Mouse (Mus musculus): ENCODE data around the gene Commd9.

Gene Commd9

GRCm38 (mm10) chr2:101885768-101886438 lies at the start of gene Commd9:
TSS of gene Commd9 (plus strand) at chr2:101886247.
- in situ Hi-C loops (cut with MboI; ENCODE audit: unreplicated experiment in 2 of 2) = loop anchor here in 1 of 2 experiments (25.0 kb wide), 1 partner anchor 1651 kb away; no protein-coding TSS in a partner anchor

GRCm38 (mm10) chr2:101842756-101843155 lies 43.3 kb upstream of the Commd9 start:
- in situ Hi-C loops (cut with MboI; ENCODE audit: unreplicated experiment in 2 of 2) = loop anchor here in 1 of 2 experiments (25.0 kb wide), 1 partner anchor 380 kb away; no protein-coding TSS in a partner anchor

- in situ Hi-C loops (cut with MboI; ENCODE audit: unreplicated experiment in 2 of 2) = loop anchor here in 1 of 2 experiments (25.0 kb wide), 1 partner anchor 392 kb away; no protein-coding TSS in a partner anchor
Measured at GRCm38 (mm10) chr2:101854792-101855191, 31.3 kb upstream of the Commd9 start.

- in situ Hi-C loops (cut with MboI; ENCODE audit: unreplicated experiment in 2 of 2) = loop anchor here in 1 of 2 experiments (25.0 kb wide), 1 partner anchor 394 kb away; no protein-coding TSS in a partner anchor
Measured at GRCm38 (mm10) chr2:101856174-101856573, 29.9 kb upstream of the Commd9 start.

- in situ Hi-C loops (cut with MboI; ENCODE audit: unreplicated experiment in 2 of 2) = loop anchor here in 1 of 2 experiments (25.0 kb wide), 1 partner anchor 399 kb away; no protein-coding TSS in a partner anchor
Measured at GRCm38 (mm10) chr2:101860920-101861485, 25.0 kb upstream of the Commd9 start.

- in situ Hi-C loops (cut with MboI; ENCODE audit: unreplicated experiment in 2 of 2) = loop anchor here in 1 of 2 experiments (25.0 kb wide), 1 partner anchor 400 kb away; no protein-coding TSS in a partner anchor
Measured at GRCm38 (mm10) chr2:101862219-101863123, 23.6 kb upstream of the Commd9 start.

- in situ Hi-C loops (cut with MboI; ENCODE audit: unreplicated experiment in 2 of 2) = loop anchor here in 1 of 2 experiments (25.0 kb wide), 1 partner anchor 406 kb away; no protein-coding TSS in a partner anchor
Measured at GRCm38 (mm10) chr2:101868683-101869082, 17.4 kb upstream of the Commd9 start.

GRCm38 (mm10) chr2:101871179-101871578 lies 14.9 kb upstream of the Commd9 start:
- in situ Hi-C loops (cut with MboI; ENCODE audit: unreplicated experiment in 2 of 2) = loop anchor here (10.0 to 25.0 kb wide), 3 partner anchors 176 to 409 kb away; no protein-coding TSS in a partner anchor

GRCm38 (mm10) chr2:101881471-101882162 lies 4.4 kb upstream of the Commd9 start:
- in situ Hi-C loops (cut with MboI; ENCODE audit: unreplicated experiment in 2 of 2) = loop anchor here in 1 of 2 experiments (25.0 kb wide), 1 partner anchor 1656 kb away; no protein-coding TSS in a partner anchor

- in situ Hi-C loops (cut with MboI; ENCODE audit: unreplicated experiment in 2 of 2) = loop anchor here in 1 of 2 experiments (25.0 kb wide), 1 partner anchor 1654 kb away; no protein-coding TSS in a partner anchor
Measured at GRCm38 (mm10) chr2:101882998-101883397, 3.0 kb upstream of the Commd9 start, which contains the start of gene Prr5l. TSS of gene Prr5l (minus strand) at chr2:101883027.

- in situ Hi-C loops (cut with MboI; ENCODE audit: unreplicated experiment in 2 of 2) = loop anchor here in 1 of 2 experiments (25.0 kb wide), 1 partner anchor 1653 kb away; no protein-coding TSS in a partner anchor
Measured at GRCm38 (mm10) chr2:101884286-101884685, 1.8 kb upstream of the Commd9 start.

- in situ Hi-C loops (cut with MboI; ENCODE audit: unreplicated experiment in 2 of 2) = loop anchor here in 1 of 2 experiments (25.0 kb wide), 1 partner anchor 1648 kb away; no protein-coding TSS in a partner anchor
Measured at GRCm38 (mm10) chr2:101888886-101889285, 2.8 kb downstream of the Commd9 start.

GRCm38 (mm10) chr2:101891143-101891542 lies 5.1 kb downstream of the Commd9 start:
- in situ Hi-C loops (cut with MboI; ENCODE audit: unreplicated experiment in 2 of 2) = loop anchor here in 1 of 2 experiments (25.0 kb wide), 1 partner anchor 1646 kb away; no protein-coding TSS in a partner anchor

GRCm38 (mm10) chr2:101894126-101894525 lies 8.1 kb downstream of the Commd9 start:
- in situ Hi-C loops (cut with MboI; ENCODE audit: unreplicated experiment in 2 of 2) = loop anchor here in 1 of 2 experiments (25.0 kb wide), 1 partner anchor 1643 kb away; no protein-coding TSS in a partner anchor

- in situ Hi-C loops (cut with MboI; ENCODE audit: unreplicated experiment in 2 of 2) = loop anchor here in 1 of 2 experiments (25.0 kb wide), 1 partner anchor 1641 kb away; no protein-coding TSS in a partner anchor
Measured at GRCm38 (mm10) chr2:101896425-101897204, 10.6 kb downstream of the Commd9 start.

- in situ Hi-C loops (cut with MboI; ENCODE audit: unreplicated experiment in 2 of 2) = loop anchor here (5.0 to 25.0 kb wide), 11 partner anchors 120 to 1443 kb away; partner anchors contain the start of gene Fjx1 (in 1 of the 2)
Measured at GRCm38 (mm10) chr2:101902196-101902595, 16.1 kb downstream of the Commd9 start.

GRCm38 (mm10) chr2:101905534-101906378 lies 19.7 kb downstream of the Commd9 start:
- in situ Hi-C loops (cut with MboI; ENCODE audit: unreplicated experiment in 2 of 2) = loop anchor here (5.0 to 25.0 kb wide), 7 partner anchors 201 to 1439 kb away; no protein-coding TSS in a partner anchor
